Mouse (Mus musculus) left cerebral cortex, postnatal 10 days (tissue): ENCODE measurements at regions not wholly inside any gene's neighbourhood (a gene's known extent, or its start where the extent isn't known, plus 50 kb on each side); places are given as distances from the start of the nearest gene placed in this dataset.
A peak's percentile ranks its signal among the peaks of the same experiment; 100 is the strongest.

Experiments
- DNase-seq, 2 experiments: peaks; one replicate each; pipeline ENCODE4 v3.0.0; 2021 to 2022; ENCODE audit warnings: low spot score in 2 of 2, mixed read lengths in 1 of 2; ENCODE audit errors: extremely low spot score in 1 of 2
- intact Hi-C: fragments of 180-260 bp; cut with DNase I; formaldehyde crosslinking; loops from one replicate; pipeline ENCODE4 v1.15.1; 2025

GRCm38 (mm10) chr15:61927385-61928120 lies 1004.7 kb upstream of the A1bg start:
- DNase-seq = no peak
- intact Hi-C loops = no loop called here

GRCm38 (mm10) chr15:61920041-61920440 lies 997.2 kb upstream of the A1bg start:
- DNase-seq = no peak
- intact Hi-C loops = no loop called here

- intact Hi-C loops = no loop called here
- no peak for DNase-seq
These were observed 990.8 kb upstream of the A1bg start for GRCm38 (mm10) chr15:61913546-61914160.

- DNase-seq = no peak
- intact Hi-C loops = no loop called here
These were observed 982.5 kb upstream of the A1bg start for GRCm38 (mm10) chr15:61905165-61905845.

GRCm38 (mm10) chr15:61899809-61900208 lies 977.0 kb upstream of the A1bg start:
- no peak for DNase-seq
- intact Hi-C loops = no loop called here

- DNase-seq = no peak
- intact Hi-C loops = no loop called here
These were observed 974.8 kb upstream of the A1bg start for GRCm38 (mm10) chr15:61897566-61897965.

- intact Hi-C loops = no loop called here
- no peak for DNase-seq
These were observed 967.5 kb upstream of the A1bg start for GRCm38 (mm10) chr15:61890330-61890729.

GRCm38 (mm10) chr15:61888569-61889326 lies 965.9 kb upstream of the A1bg start:
- intact Hi-C loops = no loop called here
- peak in 1 of 2 experiments; percentile 8 for DNase-seq

GRCm38 (mm10) chr15:61879408-61879807 lies 956.6 kb upstream of the A1bg start:
- intact Hi-C loops = no loop called here
- DNase-seq = no peak

- no peak for DNase-seq
- intact Hi-C loops = no loop called here
These were observed 950.2 kb upstream of the A1bg start for GRCm38 (mm10) chr15:61873047-61873446.

- intact Hi-C loops = no loop called here
- DNase-seq = no peak
These were observed 937.9 kb upstream of the A1bg start for GRCm38 (mm10) chr15:61860759-61861158.

GRCm38 (mm10) chr15:61855880-61856279 lies 933.1 kb upstream of the A1bg start:
- intact Hi-C loops = no loop called here
- DNase-seq = no peak

GRCm38 (mm10) chr15:61812671-61813070 lies 889.9 kb upstream of the A1bg start:
- intact Hi-C loops = no loop called here

GRCm38 (mm10) chr15:61805379-61805778 lies 882.6 kb upstream of the A1bg start:
- intact Hi-C loops = no loop called here
- DNase-seq = no peak

More at GRCm38 (mm10) chr15:61812671-61813070, 889.9 kb upstream of the A1bg start:
- no peak for DNase-seq

GRCm38 (mm10) chr15:61800155-61800554 lies 877.3 kb upstream of the A1bg start:
- intact Hi-C loops = no loop called here

GRCm38 (mm10) chr15:61797827-61798226 lies 875.0 kb upstream of the A1bg start:
- no peak for DNase-seq
- intact Hi-C loops = no loop called here

More at GRCm38 (mm10) chr15:61800155-61800554, 877.3 kb upstream of the A1bg start:
- DNase-seq = no peak

- DNase-seq = no peak
- intact Hi-C loops = no loop called here
These were observed 871.7 kb upstream of the A1bg start for GRCm38 (mm10) chr15:61794506-61794905.

- no peak for DNase-seq
- intact Hi-C loops = no loop called here
These were observed 867.2 kb upstream of the A1bg start for GRCm38 (mm10) chr15:61789847-61790562.

- intact Hi-C loops = no loop called here
- DNase-seq = no peak
These were observed 864.2 kb upstream of the A1bg start for GRCm38 (mm10) chr15:61787046-61787445.
